Mouse (Mus musculus) adrenal gland, postnatal 14 days (tissue): ENCODE data around the gene Dtx1. TPM values are rescaled to one million over a fixed set of nuclear protein-coding genes. Genes with fewer than 3 reads are reported as not detected.

Experiments used
- DNase-seq: peaks from one replicate; pipeline ENCODE4 v3.0.0; 2021; ENCODE audit warnings: mixed read lengths
- total RNA-seq: library from RNA; stranded (reverse); gene quantifications from 2 replicates; pipeline ENCODE4 v1.2.3, GENCODE M21; 2021

The Dtx1 gene
- total RNA-seq, 1 experiment from 2014 or later = 7.3 TPM

DNA sequence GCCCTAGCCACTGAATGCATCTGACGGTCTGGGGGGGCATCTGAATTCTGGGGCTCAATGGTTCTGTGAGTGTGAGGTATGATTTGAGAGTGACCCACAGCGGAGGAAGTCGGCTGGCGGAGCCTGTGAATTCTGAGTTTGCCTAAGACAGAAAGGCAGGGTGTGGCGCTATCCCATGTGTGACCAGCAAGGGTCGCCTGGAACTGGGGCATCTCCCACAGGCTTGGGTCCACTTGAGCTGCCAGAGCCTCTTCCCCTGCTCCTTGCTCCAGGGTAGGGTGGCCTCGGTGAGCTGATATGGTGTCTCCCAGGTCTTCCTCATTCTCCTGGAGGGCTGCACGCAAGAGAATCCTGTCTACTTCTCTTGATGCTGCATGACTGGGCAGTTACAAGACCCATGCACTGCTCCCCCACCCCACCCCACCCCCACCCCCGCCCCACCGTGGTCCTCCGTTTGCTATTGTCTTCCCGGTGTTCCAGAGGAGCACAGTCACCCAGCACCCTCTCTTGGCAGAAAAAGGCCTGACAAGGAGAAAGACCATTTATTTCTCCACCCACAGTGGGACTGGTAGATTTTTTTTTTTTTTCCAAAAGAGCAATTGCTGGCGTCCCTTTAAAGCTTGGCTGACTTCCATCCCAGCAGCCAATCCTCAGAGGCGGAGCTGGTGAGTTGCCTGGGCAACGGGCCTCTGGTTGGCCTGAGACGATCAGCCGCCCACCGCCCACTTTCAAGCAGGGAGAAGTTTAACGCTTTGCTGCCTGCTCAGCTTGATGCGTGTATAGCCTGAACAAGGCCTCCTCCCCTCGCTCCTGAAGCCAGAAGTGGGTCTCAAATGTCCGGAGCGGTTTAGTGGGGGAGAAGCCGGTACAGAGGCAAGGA, 31.8 kb downstream of the Dtx1 start:
- peak; percentile 93 for DNase-seq

DNA sequence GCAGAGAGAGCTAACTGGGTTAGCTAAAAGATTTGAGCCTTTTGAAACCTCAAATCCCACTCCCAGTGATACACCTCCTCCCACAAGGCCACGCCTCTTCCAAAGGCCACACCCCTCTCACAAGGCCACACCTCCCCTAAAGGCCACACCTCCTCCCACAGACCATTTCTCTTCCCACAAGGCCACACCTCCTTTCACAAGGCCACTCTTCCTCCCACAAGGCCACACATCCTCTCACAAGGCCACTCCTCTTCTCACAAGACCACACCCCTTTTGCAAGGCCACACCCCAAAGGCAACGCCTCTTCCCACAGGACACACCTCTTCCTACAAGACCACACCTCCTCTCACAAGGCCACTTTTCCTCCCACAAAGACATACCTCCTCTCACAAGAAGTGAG, 34.2 kb downstream of the Dtx1 start:
- peak; percentile 73 for DNase-seq

DNA sequence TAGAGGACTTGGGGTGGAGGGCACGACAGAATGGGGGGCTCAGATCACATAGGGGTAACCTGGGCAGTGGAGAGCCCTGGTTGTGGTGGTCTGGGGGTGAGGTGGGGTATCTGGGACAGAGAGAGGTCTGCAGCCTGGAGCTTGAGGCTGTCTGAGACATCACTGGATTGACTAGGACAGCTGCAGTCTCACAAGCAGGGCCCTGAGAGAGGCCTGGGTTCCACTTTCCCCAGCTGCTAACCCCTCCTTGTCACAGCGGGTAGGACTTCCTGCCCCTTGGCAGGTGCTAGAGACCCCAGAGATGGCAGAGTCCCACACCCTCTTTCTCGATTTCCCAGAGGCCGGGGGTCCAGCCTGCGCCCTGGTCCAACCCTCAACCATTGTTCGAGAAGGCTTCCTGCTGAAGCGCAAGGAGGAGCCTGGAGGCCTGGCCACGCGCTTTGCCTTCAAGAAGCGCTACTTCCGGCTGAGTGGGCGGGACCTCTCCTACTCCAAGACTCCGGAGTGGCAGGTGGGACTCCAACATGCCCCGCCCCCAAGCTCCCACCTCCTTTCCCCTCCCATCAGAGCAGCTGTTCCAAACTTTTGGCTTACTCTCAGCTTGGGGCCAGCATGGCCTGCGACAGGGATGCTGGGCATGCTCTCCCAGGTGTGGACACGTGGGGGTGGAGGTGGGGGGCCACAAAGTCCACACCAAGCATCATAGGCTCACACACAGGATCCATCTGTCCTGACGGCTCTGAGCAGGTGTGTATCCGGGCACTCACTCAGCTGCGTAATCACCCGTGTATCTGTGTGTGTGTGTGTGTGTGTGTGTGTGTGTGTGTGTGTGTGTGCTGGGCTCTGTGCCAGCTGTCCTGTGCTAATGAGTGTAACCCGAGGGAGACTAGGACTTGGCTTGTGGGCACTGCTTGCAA, 37.2 kb downstream of the Dtx1 start:
- no peak for DNase-seq

DNA sequence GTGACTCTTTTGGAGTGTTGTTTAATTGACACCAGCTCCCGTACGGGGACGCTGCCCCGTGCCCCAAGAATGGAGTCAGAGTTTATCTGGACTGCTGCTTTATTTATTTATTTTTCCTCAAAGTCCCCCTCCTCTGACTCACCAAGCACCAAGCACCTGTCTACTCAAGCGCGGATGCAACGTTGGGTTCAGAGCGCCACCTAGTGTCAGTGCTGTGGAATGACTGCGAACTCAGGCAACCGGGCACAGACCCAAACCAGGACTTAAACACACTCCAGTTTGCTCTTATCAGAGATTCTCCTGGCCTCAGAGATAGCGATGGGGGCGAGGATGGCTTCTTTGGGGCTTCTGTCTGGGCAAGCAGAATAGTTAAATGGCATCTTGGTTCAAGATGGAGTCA, 38.1 kb downstream of the Dtx1 start:
- DNase-seq = peak; percentile 82

DNA sequence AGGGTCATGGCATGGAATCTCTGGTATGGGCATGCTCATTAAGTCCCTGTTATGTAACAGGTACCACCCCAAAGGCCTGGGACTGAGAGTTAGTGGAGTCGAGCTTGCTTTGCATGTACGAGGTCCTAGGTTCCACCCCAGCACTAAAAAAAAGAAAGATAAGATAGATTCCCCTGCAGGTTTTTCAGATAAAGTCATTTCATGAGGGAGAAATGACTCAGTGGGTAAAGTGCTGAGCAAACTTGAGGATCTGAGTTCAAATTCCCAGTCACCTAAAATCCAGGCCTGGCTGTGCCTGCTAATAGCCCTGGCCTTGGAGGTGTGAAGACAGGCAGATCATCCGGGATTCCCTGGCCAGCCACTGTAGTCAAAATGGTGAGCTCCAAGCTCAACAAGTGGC, 39.9 kb downstream of the Dtx1 start:
- no peak for DNase-seq

DNA sequence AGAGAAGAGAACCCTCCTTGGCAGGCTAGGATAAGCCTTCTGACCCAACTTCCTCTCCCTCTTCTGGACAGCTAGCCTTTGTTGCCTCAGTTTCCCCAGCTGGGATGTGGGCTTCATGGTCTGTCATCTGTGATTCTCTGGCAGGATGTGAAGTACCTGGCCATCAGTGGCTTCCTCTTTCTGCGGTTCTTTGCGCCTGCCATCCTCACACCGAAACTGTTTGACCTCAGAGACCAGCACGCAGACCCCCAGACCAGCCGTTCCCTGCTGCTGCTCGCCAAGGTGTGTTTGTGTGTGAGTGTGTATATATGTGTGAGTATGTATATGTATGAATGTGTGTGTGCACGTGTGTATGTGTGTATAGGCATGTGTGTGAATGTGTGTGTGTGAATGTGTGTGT, 41.6 kb downstream of the Dtx1 start:
- no peak for DNase-seq

DNA sequence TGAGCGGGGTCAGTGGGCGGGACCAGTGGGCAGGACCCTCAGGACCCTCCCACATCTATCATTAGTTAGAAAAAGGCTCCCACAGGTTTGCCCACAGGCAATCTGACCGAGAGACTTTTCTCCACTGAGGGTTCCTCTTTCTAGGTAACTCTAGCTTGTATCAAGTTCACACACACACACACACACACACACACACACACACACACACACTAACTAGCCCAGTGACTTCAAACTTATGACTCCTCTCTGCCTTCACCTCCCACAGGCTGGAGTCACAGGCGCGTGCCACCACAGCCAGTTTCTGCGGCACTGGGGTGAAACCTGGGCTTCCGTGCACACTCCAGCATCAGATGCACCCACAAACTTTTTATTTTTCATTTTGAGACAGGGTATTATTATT, 43.0 kb downstream of the Dtx1 start:
- no peak for DNase-seq

DNA sequence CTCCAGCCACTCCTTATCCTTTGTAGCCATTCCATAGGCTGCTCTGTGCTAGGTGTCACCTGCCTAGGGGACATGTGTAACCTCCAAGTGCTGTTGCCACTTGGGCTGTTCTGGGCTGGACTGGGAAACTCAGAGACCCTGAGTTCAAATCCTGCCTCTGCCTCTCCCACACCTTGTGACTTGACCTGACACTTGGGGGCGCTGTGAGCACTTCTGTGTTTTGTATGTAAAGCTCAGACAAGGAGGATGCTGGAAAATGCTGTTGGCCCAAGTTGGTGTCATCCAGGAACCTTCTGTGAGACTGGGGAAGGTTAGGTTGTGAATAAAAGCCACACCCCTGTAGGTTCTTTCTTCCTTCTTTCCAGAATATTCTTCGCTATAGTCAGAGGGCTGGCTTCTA, 46.8 kb downstream of the Dtx1 start:
- no peak for DNase-seq

DNA sequence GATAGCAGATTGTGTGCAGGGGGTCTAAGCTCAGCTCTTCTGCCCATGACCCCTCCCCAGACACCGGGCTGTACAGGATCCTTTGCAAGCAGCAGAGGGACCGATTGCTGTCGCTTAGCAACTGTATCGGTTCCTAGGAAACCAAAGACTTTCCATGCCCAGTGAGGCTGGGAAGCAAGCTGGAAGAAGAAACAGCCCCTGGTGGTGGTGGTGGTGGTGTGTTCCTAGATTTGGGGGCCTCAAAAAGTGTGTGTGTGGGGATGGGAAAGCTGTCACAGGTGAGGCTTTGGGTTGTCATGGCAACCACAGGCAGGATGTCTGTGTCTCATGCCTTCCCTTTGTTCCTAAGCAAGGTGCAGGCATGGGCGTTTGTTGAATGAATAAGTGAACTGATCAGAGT, 50.9 kb downstream of the Dtx1 start:
- no peak for DNase-seq

DNA sequence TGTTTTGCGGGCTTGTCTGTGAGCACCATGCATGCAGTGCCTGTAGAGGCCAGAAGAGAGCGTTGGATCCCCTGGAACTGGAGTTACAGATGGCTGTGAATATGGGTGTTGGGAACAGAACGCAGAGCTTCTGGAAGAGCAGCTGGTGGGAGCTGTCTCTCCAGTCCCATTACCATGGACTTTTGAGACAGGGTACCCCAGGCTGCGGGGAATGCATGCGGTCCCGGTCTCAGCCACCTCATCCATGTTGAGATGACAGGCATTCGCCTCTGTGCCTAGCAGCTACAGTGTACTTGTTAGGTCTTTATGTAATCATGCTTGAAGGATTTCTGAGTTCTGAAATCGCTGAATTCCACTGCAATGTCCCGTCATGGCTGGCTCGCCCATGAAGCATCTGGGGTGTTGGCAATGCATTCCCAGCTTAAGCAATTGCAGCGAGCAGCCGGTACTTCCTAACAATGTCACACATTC, 55.4 kb downstream of the Dtx1 start:
- no peak for DNase-seq

DNA sequence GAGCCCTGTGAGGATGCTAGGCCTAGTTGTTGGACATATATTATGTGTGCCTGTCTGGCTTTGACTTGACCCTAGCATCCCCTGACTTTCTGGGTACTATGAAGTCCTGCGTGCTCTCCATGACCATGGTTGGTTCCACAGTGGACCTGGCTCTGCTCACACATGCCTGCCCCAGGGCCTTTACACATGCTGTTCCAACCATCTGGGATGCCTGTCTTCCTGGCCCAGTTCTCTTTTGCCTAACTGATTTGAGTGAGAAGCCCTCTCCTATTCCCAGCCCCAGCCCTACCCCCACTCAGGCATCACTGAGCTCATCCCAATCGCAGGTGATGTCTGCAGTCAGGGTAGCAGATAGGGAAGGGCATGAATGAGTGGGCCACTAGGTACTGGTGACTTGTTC, 57.9 kb downstream of the Dtx1 start:
- no peak for DNase-seq

DNA sequence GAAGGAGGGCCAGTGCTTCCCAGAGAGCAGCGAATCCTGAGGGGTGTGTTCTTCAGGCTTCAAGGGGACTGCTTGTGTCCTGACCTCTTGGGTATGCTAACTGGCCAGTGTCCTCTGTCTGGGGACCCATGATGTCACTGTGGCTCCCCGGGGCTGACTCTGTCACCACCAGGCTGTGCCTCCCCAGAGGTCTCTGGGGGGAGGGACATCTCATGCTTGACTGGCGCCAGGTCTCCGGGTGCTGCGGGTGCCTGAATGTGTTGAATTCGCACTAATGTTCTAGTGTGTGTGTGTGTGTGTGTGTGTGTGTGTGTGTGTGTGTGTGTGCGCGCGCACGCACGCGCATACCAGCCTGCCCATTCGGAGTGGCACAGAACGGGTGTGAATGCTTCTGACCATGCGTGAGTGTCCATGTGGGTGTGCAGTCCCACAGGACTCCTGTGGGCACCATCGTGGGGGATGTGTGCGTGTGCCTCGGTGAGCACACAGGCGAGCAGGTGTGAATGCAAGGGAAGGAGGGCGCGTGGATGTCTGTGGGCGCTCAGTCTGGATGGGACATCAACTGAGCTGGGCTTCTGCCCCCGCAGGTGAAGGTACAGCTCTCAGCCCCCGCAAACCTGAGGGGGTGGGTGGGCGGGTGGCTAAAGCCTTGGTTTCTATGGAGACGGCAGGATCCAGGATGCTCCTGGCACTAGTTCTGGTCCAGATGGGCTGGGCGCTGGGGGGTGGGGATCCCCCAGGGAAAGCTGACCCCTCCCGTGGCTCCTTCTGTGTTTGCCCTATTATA, 58.6 kb downstream of the Dtx1 start:
- DNase-seq = no peak

DNA sequence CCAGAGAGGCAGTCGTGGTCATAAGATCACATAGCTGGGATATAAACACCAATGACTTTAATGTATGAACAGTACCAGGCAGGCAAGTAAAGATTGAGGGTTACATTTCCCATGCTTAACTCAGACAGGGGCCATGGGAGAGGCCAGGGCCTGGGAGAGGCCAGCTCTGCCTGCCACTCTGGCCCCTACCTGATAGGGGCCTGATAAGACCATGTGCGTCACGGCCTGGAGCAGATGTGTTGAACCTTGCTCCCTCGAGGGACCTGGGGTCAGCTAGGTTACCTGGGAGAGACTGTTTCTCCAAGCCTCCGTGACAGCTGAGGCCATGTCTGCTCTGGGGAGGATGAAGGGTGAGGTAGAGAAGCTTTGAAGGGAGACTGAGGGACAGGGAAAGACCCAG, 60.5 kb downstream of the Dtx1 start:
- DNase-seq = no peak

DNA sequence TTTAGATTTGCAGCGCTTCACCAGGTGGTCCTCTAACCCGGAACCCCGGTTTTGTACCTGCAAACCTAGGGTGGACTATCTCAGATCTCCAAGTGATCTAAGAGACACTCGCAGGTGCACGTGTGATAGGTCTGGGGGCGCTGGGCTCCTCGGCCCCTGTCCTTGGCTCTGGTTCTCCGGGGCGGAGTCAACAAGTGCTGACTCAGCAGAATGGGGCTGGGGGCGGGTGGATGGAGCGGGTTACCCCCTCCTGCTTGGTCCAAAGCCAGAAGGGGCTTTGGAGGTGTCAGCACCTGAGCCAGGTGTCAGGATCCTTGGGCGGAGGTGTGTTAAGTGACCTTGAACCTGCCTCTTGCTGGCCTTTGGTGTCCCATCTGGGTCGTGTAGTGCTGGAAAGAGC, 61.8 kb downstream of the Dtx1 start:
- DNase-seq = no peak

DNA sequence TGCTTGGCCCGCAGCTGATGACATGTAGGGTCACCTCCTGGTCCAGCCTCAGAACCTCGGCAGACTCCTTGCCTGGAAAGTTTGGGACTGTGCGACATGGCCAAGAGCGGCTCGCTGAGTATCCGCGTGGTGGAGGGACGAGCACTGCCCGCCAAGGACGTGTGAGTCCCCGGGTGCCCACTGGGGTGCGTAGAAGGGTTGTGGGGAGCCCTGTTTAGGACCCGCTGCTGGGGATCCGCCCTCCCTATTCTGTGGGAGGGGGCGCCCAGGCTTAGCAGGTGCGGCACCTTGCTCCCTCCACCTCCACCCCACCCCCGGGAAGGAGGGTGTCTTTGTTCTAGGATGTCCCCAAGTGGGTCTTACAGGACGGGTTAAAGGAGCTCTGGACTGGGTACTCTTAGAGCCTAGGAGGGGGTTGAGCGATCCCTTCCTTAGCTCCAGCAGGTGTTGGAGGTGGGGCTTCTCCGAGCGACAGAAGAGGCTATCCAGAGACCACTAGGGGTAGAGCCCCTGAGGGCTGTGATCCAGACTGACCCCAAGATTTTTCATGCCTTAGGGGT, 62.3 kb downstream of the Dtx1 start:
- no peak for DNase-seq

DNA sequence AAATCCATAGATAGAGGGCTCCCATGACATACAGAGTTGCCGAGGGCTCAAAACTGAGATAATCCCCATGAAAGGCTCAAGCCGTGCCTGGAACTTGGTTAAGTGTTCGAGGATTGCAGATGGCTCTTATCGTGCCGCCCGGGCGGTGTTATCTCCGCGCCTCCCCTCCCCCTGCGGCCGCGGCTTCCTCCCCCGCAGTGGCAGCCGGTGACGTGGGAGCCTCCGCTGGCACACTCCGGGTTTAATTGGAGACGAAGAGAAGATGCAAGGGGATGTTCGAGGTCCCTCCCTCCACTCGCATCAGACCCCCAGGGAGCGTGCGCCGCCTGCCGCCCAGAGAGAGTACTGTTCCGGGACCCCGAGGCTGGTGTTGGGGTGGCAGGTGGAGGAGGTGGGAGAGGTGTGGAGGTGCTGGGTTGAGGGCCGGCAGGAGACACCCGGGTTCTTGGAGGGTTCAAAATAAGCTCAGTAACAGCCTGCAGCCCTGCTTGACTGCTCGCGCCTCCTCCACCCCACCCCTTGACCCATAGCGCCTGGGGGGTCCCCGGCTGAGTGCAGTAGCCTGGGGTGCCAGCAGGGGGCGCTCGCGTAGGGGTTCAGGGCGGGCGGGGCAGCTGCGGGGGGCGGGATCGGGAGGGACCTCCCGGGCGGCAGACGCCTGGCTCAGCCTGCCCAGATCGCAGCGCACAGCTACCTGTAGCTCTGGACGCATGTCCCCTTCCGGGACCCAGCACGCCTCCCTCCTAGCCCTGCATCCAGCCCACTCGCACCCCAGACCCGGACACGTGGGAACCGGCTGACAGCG, 63.0 kb downstream of the Dtx1 start, which contains the start of gene Rasal1:
TSS of gene Rasal1 (plus strand) at position 244 of the 805 bp plus-strand sequence.
- DNase-seq = peak; percentile 87

DNA sequence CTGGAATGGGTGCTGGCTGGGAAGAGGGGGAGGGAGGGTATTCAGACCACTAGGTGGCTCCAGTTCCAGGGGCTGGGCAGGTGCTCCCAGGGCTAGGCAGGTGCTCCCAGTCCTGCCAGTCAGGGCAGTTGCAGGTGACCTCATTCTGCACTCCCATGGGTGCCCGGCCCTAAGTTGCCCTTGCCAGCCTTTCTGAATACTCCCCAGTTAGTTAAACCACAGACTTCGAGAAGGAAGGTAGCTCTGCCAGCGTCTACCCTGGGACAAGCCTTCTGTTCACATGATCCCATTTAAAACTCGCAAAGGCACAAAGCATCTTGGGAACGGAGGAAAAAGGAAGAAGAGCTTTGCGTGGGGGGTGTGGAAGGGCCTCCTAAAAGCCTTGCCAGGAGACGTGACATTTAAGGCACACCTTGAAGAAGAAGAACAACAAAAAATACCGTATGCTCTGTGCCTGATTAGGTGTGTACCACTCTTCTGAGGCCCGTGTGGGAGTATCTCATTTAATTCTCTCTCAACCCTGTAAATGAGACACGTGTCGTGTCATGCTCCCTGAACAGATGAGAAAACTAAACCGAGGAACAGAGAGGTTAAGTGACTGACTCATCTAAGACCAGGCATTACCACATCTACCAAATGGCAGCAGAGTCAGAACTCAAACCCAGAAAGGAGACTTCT, 63.8 kb downstream of the Dtx1 start:
- no peak for DNase-seq

DNA sequence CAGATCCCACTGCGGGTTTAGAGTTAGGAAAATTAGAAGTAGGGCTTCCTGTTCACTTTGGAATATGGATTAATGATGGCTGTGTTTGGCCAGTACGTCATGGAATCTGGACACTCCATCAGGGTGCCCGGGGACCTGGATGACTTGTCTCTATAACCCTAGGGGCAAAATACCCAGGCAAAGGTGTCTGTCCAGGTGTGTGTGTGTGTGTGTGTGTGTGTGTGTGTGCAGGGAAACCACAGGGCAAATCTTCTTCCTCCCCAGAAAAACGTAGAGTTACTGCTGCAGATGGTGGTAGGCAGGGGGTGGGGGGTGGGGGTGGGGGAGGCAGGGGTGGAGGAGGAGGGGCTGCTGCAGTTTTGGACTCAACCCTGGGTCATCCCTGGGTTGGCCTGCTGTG, 64.4 kb downstream of the Dtx1 start:
- no peak for DNase-seq

DNA sequence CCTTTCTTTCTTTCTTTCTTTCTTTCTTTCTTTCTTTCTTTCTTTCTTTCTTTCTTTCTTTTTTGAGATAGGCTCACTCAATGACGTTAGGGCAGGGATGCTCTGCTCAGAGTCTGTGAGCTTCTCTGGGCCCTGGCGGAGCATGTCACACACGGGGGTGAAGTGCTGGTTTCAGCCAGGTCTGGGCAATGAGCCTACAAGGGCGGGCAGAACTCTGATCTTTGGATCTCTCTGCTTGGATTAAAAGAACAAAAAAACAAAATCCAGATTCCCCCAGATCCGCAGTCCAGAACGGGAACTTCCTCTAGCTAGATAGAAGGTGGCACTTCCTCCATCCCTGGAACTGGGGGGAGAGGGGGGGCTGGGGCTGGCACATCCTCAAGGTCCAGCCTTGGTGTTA, 65.9 kb downstream of the Dtx1 start:
- peak; percentile 71 for DNase-seq

DNA sequence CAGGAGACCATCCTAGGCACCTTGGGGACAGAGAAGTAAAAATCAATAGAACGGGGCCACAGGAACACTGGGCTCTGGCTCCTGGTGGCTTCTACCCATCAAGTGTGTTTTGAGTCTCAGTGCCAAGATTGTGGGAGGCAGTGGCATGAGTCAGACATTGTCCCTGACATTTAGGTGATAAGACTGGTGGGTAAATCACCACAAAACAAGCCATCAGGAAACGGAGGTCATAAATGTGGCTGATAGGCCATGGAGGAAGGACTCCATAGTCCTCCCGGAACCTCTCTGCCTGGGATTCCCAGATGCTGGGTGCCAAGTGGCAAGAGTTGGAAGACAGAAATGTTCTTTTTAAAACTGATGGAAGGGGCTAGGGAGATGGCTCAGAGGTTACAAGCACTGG, 67.5 kb downstream of the Dtx1 start:
- DNase-seq = peak; percentile 78
